Mouse (Mus musculus): ENCODE data around the gene Emc10.

The Emc10 gene

DNA sequence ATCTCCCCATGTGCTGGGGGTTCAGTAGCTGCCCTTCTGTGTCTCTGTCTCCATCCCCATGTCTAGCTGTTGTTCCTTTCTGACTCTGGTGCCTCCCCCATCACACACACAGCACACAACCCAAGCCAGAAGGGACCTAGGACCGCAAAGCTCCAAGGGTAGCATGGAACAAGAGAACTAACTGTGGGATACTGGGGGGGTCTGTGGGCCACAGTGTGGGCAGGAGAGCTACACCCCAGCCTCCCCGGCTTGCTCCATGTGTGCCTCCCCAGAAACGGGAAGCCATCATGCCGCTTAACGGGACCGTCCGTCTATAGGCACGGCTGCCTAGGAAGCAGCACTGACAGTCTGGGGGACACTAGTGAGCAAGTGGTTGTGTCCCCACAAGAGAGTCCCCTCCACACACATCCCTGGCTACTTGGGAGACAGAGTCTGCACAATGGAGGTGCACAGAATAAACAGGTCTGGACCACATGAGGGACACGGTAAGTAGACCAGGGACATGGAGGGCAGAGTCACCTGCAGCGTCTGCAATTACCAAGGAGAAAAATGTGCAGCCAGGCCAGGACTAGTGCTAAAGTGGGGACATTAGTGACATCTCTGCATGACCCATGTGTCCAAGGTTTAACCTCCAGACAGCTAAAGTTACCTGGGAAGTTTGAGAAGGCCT, 32.6 kb downstream of the Emc10 start:
- in situ Hi-C loops (cut with MboI, MseI) = no loop called here

DNA sequence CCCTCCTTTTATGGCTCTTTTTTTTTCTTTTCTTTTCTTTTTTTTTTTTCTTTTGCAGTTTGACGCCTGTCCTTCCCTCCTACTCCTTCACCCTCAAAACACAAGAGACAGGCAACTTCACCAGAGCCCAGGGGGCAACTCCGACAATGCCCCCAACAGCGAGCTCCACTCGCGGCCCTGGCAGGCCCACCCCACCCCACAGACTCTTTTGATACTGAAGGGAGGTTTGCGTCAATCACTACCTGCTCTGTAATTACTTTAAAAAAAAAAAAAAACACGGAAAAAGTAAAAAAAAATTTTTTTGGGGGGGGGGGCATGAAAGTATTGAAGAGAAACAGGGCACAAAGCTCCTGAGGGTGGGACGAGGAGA, 33.3 kb downstream of the Emc10 start:
- in situ Hi-C loops (cut with MboI, MseI) = no loop called here

DNA sequence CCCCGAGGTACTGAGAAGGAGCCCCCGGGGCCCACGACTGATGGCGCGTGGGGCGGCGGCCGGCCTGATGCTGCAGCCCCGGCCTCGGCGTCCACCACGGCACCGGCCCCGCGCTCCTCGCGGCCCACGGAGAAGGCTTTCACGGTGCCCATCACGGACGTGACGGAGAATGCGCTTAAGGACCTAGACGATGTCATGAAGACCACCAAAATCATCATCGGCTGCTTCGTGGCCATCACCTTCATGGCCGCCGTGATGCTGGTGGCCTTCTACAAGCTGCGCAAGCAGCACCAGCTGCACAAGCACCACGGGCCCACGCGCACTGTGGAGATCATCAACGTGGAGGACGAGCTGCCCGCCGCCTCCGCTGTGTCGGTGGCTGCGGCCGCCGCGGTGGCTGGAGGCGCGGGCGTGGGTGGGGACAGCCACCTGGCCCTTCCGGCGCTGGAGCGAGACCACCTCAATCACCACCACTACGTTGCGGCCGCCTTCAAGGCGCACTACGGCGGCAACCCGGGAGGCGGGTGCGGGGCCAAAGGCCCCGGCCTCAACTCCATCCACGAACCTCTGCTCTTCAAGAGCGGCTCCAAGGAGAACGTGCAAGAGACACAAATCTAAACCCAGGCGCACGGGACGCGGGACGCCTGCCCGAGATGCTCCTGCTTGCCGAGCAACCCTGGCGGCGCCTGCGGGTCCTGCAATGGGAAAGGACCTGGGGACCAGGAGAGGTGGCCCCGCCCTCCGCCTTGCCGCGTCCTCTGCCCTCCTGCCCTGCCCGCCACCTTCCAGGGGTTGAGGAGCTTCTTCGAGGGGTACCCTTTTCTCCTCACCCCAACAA, 33.9 kb downstream of the Emc10 start:
- in situ Hi-C loops (cut with MboI, MseI) = no loop called here

DNA sequence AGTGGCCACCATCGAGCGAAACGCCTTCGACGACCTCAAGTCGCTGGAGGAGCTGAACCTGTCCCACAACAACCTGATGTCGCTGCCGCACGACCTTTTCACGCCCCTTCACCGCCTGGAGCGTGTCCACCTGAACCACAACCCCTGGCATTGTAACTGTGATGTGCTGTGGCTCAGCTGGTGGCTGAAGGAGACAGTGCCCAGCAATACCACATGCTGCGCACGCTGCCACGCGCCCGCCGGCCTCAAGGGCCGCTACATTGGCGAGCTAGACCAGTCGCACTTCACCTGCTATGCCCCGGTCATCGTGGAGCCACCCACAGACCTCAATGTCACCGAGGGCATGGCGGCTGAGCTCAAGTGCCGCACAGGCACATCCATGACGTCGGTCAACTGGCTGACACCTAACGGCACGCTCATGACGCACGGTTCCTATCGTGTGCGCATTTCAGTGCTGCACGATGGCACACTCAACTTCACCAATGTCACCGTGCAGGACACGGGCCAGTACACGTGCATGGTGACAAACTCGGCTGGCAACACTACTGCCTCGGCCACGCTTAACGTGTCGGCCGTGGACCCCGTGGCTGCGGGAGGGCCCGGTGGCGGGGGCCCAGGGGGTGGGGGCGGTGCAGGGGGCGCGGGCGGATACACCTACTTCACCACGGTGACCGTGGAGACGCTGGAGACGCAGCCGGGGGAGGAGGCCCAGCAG, 34.7 kb downstream of the Emc10 start:
- in situ Hi-C loops (cut with MboI, MseI) = no loop called here

DNA sequence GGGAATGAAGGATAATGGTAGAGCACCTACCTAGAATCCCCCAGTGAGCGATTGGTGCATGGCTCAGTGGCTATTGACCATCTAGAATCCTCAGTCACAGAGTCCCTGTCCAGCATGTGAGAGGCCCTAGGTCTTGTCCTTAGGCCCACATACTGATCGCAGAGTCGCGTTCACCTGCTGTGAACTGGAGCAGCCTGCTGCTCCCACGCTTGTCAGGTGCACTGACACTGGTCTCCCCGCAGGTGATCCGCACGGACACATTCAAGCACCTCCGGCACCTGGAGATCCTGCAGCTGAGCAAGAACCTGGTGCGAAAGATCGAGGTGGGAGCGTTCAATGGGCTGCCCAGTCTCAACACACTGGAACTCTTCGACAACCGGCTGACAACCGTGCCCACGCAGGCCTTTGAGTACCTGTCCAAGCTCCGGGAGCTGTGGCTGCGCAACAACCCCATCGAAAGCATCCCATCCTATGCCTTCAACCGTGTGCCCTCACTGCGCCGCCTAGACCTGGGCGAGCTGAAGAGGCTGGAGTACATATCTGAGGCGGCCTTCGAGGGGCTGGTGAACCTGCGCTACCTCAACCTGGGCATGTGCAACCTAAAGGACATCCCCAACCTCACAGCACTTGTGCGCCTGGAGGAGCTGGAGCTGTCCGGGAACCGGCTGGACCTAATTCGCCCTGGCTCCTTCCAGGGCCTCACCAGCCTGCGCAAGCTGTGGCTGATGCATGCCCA, 35.4 kb downstream of the Emc10 start:
- in situ Hi-C loops (cut with MboI, MseI) = no loop called here

DNA sequence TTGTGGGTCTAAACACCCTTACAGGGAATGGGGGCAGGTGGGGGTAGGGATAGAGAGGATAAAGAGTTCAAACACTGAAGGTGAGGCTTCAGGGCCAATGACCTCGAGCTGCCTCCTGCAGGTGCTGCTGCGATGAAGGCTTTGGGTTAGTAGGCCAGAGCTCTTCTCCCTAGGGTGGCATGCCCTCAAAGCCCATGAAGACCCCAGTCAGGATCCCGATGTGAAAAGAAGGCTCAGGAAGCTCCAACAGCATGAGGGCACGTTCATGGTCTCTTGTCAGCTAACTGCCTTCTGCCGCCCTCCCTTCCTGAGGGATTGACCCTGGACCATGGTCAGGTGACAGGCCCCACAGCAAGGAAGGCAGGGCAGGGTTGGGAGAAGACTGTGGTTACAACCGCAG, 36.3 kb downstream of the Emc10 start:
- in situ Hi-C loops (cut with MboI, MseI) = no loop called here

DNA sequence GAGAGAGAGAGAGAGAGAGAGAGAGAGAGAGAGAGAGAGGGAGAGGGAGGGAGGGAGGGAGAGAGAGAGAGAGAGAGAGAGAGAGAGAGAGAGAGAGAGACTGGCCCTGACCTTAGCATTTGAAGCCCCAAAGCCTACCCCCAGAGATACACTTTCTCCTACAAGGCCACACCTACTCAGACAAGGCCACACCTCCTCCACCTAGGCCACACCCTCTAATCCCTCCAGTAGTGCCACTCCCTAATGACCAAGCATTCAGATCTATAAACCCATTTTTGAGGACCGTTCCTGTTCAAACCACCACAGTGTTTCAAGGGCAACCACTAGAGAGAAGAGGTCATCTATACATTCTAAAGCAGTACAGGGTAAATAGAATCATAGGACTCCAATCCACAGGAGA, 40.0 kb downstream of the Emc10 start:
- in situ Hi-C loops (cut with MboI, MseI) = no loop called here

DNA sequence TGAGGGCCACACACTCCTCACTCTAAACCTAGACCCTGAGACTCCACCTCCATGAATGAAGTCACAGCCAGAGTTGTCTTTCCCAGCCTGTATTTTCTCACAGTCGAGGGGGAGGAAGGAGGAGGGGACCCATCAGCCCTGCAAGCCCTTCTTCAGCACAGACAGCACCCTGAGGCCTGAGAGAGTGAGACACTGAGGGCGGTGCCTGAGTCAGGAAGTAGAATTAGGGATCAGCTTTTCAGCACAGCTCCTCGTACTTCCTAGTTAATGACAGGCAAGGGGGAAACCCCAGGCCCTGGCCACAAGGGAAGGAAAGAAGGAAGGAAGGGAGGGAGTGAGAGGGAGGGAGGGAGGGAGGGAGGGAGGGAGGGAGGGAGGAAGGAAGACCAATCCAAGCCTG, 43.1 kb downstream of the Emc10 start:
- in situ Hi-C loops (cut with MboI, MseI) = no loop called here

DNA sequence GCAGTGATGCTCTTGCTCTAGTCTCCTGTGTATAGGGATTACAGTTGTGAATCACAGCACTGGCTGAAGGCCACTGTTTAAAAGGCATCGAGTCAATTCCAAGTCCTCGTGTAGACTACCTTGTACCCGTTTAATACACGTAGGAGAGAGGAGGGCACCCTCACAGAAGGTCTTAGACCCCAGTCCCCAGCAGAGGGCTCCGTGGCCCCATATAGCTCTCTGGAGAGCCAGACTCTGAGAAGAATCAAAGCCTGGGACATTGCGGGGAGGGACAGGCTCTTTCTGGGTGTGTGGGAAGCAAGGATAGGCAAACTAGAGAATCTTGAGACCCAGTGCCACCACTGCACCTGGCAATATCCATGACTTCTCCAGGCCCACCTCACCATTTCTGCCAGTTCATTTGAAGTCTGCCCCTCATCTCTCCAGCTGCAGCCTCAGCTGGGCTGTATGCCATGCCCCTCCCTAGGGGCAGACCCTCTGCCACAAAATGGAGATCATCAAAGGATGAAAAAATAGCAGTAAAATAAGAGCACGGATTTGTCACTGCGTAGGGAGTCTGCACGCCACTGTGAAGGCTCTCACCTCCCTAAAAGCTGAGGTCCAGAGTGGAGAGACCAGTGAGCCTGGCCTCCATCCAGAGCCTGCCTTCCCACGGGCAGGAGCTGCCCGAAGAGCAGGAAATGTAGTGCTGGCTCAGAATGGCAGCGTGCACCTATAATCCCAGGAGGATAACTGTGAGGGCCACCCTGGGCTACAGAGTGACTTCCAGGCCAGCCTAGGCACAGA, 50.1 kb downstream of the Emc10 start:
- in situ Hi-C loops (cut with MboI, MseI) = no loop called here

DNA sequence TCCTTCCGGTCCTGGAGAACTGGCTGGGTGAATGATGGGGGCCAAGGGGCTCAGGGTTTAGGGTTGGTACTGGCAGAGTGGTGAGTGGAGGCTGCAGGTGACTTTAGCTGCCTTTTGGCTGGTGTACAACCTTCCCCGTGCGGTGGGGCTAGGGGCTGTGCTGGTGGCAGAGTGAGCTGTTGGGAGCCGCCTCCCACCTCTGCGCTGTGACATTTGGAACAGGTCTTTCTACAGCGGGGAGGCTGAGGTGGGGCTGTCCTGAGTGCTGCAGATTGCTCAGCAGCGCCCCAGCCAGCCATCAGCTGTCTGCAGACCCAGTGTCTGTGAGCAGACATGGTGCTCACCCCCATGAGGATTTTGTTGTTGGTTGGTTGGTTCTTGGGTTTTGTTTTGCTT, 50.8 kb downstream of the Emc10 start:
- in situ Hi-C loops (cut with MboI, MseI) = no loop called here

DNA sequence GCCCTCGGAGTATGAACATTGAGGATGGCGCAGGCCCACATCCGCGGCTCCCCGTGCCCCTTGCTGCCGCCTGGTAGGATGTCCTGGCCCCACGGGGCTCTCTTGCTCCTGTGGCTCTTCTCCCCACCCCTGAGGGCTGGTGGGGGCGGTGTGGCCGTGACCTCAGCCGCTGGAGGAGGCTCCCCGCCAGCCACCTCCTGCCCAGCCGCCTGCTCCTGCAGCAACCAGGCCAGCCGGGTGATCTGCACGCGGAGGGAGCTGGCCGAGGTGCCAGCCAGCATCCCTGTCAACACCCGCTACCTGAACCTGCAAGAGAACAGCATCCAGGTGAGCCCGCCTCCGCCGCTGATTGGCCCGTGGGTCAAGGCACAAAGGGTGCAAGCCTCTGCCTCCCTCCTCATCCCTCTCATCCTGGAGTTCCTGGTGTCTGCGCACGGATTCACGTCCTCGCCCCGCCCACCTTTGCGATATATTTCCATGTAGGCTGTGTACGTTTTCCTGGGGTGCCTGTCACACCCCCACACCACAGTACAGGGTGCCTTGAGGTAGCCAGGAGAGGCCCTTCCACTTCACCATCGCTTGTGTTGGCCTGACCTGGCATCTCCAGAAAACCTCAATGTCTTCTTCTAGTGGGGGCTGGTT, 51.3 kb downstream of the Emc10 start:
- in situ Hi-C loops (cut with MboI, MseI) = no loop called here

DNA sequence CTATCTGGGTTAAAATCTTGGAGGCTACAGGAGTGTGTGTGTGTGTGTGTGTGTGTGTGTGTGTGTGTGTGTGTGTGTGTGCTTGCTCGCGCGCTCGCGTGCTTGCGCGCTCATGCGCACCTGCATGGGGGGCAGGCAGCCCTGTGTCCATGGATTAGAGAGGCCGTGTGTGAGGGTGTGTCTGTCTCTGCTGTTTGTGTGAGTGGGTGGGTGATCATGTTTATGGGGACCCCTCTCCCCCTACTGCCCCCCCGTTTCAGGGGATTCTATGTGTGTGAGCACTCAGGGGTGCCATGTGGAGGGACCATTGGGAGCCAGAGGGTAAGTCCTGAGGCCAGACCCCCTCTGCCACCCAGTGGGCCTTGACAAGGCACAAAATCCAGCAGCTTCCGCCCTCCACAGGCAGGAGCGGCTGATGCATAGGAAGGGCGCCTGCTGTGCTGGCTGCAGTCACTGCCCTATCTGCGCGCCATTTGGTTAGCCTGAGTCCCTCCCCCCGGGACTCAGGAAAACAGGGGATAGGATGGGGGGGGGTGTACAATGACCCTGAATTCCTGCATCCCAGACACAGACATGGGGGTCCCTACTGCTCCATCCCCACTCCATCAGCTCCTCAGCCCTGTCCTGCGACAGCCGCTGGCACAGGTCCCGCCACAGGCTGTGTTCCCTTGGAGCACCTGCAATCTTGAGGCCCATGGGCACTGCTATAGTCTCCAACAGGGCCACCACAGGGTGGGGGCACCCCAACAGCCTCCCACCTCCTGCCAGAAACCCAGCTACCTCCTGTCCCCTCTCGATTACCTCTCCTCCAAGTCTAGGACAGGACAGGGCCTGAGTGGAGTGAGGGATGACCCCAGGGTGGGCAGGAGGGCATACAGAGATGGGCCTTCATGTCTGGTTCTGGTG, 52.8 kb downstream of the Emc10 start:
- in situ Hi-C loops (cut with MboI, MseI) = no loop called here

DNA sequence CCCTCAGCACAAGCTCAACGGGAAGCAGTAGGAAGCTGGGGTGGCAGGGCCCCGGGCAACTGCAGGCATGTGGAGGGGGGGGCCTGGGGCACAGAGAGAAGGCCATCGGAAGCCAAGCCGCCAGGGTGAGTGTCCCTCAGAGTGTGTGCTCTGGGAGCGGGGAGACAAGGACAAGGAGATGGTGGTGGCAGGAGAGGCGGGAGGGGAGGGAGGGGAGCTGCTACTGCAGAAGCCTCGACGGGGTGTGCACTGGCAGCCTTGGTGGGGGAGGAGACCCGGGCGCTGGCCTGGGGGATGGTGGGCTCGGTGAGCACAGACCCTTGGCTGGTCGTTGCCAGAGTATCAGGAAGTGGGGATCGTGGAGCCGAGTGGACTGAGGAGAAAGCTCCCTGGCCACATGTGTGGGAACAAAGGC, 53.9 kb downstream of the Emc10 start:
- in situ Hi-C loops (cut with MboI, MseI) = no loop called here

DNA sequence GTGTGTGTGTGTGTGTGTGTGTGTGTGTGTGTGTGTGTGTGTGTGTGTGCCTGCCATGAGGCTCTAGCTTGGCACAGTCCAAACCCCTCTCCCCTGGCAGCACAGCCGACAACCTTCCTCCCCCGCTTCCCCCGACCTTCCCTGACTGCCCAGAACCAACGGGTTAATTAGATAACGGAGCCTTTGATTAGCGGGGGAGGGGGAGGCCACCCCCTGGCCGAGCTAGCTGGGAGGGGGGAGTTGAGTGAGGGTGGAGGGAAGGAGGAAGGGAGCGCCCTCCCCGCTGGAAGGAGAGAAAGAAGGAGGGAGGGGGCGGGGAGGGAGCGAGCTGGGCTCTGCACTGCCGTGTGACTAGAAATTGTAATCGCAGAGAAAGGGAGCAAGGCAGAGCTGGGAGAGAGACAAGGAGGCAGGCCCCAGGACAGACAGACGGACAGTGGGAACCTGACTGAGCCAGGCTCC, 54.6 kb downstream of the Emc10 start:
- in situ Hi-C loops (cut with MboI, MseI) = no loop called here

DNA sequence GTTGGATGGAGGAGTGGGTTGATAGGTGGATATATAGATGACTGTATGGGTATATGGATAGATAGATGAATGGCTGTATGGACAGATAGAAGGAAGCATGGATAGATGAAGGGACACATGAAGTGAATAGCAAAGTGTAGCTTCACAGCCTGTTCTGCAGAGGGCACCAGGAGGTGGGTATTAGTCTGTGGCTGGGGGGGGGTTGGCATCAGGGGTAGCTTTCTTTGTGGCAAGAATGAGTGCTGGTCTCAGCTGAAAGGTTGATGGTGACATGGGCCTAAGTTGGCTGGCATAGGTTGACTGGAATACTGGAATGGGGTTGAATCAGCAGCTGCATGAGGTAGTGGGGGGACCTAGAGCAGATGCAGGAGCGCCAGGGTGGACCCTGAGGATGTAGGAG, 55.1 kb downstream of the Emc10 start:
- in situ Hi-C loops (cut with MboI, MseI) = no loop called here

DNA sequence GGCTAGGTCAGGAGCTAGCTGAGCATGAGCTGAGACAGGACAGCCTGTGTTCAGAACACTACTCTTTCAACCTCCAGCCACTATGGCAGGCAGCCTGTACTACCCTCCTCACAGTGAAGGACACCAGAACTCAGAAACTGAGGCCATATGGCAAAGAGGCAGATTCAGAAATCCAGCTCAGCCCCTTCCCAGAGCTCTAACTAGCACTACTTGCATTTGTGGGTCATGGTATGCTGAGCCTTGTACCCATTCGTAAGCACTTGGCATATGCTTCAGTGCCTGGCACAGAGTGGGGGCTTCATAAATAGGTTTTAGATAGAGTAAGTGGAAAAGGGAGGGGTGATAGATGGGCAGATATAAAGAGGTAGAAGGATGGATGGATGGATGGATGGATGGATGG, 55.9 kb downstream of the Emc10 start:
- in situ Hi-C loops (cut with MboI, MseI) = no loop called here
